Mouse (Mus musculus): ENCODE data around the gene Etv5.

Gene Etv5

DNA sequence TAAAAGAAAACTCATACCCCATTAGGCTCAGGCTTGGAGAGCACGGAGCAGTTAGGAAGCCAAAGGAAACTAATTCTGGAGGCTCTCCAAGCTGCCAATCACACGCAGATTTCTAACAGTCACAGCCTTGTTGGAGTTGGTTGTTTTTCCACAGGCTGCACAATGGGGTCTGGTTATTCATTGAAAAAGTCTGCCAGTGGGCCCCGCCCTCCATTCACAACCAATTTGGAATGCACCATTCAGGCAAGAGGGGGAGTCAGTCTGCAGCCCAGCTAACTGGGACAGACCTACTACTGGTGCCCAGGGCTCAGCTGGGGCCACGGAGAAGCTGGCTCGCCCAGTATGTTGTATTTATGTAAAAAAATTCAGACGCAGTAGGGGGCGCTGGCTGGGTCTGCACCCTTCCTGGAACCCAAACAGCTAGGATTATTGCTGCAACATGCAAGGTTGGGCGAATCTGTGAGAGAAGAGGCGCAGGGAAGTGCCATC, 10.6 kb downstream of the Etv5 start:
- peak; percentile 68 for DNase-seq

DNA sequence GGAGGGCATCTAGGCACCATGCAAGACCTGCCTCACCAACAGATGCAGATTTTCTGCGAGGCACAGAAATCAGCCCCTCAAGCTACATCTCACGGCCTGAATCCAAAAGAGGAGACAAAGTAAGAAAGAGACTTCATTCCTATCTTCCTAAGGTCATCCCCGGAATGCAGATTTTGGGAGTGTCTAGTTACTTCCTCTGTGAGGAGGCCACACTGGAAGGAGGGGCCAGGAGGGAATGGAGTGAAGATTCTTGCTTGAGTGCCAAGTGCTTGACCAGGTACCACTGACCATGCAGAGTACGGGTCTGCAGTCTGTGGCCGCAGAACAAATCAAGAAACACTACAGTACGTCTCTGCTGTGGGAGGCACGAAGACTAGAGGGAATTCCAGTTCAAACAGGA, 12.7 kb downstream of the Etv5 start:
- no peak for DNase-seq

DNA sequence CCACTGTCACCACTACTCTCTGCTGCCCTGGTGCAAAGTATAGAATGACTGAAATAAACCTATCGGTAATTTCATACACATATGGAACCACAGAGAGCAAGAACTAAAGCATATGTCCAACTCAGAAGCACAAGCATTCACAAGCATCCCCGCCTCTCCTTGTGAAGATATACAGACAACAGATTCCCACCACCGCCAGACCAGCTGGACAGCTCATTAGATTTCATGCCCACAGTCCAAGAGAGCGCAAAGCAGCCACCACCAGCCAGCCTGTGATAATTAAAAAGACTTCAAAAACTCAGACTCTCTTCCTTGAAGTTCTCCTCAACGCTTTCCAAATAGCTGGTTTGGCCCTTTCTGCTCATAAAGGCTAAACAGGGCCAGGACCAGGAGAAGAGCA, 17.3 kb downstream of the Etv5 start:
- DNase-seq, result no peak

DNA sequence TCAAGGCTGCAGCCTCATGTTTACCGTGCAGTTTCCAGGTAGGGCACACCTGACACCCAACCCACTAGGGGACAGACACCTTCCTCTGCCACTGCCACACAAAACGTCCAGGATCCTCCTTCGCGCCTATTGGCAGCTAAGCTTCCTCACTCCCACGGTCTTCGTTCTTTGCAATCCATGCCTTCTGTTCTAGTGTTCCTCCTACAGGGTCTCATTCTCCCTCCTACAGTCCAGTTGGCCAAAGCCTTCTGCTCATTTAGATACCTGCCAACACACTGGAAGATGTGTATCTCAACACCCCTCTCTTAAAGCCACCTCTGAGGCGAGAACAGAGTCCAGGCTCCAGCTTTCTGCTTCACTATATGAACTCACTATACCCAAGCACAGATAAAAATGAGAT, 21.6 kb downstream of the Etv5 start:
- DNase-seq, result no peak

DNA sequence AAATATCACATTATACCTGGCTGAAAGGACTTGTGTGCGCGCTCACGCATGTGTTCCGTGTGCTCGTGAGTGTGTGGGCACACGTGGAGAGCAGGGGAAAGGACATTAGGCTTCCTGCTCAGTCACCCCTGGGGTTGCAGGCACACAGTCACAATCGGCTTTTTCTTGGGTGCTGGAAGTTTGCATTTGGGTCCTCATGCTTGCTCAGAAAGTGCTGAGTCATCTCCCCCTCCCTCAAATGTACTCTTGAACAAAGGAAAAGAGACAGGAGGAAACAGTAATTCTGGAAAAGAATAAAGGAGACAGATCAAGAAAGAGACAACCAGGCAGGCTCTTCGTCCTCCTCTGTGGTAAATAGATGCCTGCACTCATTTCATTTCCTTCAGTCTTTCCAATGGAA, 22.5 kb downstream of the Etv5 start:
- no peak for DNase-seq

DNA sequence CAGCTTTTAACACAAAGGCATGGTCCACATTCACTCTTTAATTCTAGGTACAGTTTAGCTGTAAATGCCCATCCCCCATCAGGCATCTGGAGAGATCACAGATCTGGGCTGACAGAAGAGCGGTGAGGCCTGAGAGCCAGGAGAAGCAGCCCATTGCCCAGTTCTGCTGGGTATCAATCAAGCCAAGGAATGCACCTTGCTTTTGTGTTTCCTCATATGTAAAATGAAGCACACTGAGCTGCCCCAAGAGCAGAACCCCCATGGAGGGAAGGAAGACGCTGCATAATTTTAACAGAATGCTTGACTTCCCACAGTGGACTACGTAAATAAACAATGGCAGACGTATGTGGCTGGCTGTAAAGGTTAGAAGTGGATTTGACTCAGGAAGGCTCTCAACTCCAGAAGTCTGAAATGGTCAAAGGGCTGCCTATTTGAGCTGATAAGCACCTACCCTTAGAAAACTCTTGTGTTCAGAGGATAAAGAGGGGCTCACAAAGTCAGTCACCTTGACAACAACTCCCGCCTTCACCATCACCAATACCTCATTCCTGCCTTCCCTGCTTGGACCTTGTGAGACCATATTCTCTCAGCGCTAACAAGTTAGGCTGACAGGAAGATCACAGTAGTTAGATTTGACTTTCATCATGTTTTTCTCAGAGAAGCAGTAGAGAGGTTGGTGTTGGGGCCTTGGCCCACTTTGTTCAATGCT, 23.2 kb downstream of the Etv5 start:
- DNase-seq, result no peak

DNA sequence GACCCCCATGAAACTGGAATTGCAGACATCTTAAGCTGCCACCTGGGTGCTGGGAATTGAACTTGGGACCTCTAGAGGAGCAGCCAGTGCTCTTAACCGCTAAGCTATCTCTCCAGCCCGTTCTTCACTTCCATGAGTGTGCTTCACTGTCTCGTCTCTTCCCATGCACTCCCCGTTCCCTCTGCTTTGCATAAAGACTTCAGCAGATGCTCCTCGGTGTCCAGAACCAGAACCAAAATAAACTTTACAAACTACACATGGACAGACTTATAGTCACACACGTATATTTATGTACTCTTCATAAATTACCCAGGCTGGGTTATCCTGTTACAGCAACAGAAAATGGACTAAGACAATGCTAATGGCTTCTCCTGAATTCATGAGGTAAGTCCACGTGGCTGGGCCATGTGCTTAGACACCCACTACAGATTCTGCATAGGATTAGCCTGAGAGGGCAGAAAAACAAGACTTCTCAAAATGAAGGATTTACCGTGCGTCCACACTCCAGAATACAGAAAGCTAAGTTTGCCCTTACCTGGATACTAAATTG, 25.2 kb downstream of the Etv5 start:
- DNase-seq, result no peak

DNA sequence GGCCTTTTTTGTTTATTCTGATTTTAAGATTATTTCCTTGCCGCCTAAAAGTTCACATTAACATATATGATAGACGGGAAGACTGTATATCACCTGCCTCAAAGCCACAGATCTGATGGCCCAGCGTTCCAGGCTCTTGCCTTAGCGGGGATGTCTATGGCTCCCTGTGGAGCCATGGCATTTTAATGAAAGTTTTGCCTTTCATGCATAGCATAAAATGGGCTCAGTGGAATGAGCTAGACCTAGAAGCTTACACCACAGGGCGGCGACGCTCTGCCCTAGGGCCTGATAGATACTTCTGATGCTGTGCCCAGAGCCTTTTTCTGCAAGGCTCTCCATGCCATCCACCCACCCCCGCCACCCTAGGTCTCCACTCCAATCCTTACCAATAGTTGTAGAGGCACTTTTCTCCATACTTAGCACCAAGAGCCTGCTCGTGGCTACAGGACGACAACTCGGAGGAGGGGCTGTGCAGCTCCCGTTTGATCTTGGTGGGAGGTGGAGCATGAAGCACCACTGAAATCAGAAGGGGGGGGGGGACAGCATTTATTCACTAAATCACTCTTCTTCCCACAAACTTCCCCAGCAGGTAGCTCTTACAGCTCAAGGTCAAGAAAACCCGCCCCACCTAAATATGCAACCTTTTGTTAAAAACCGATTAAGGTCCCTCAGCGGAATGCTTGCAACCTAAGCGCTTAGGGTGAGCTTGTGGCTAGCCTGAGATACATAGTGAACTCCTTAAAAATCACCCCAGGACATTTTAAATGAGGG, 26.9 kb downstream of the Etv5 start:
- no peak for DNase-seq

DNA sequence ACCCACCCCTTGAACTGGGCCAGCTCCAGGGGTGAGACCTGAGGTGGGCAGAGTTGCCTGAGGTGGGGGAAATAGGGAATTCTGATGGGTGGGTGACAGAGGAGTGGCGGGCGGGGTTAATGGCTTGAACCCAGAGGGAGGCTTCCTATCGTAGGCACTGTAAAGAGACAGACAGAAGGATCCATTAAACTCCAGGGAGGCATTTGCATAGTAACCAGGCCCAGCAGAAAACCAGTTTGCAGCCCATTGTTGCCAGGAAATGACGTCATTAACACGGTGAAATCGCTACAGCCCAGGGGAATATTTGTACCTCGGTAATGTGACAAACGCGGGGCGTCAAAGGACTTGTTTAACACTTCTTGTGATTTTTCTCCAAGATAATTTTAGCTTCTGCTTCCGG, 27.8 kb downstream of the Etv5 start:
- no peak for DNase-seq

DNA sequence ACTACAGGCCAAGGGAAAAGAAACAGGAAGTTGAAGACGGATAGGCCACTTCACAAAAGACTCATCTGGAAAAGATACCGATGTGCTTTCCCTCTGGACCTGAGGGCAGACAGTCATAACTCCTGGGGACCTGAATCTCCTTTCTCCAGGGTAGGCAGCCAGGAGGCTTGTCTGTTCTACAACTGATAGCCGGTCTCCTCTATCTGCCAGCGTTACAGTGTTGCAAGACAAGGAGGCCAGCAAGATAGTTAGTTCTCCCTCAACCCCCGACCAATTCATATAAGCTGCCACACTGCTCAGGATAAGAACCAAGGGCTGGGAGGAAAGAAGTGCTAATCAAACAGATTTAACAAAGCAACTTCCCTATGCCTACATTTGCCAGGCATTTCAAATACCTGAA, 29.5 kb downstream of the Etv5 start:
- no peak for DNase-seq

DNA sequence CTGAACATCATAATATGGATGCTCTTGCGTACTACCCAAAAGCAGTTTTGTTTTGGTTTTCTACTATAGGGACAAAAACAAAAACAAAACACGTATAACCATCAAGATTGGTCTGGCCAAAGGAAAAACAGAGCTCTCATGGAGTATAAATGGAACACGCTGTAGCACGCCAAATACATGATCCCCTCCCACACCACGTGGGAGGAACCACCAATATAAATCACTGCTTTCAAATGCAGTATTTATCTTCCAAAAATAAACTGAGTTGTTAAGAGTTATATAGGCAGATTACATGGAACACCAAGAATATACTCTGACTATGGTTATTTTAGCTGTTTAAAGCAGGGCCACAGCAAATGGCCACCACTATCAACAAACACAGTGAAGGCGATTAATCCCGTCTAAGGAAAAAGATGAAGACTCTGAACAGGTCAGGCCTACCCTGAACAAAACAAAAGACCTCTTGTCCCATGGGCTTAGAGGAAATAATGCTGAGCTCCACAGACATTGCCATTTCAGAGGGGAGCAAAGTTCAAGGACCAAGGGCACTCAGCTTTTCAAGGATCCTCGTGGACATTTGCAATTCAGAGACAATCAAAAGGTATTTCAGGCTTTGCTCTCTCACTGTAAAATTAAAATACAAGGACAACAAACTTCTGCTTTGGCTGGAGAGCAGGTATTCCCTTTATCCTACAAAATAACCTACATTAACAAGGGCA, 30.7 kb downstream of the Etv5 start:
- DNase-seq, result no peak

DNA sequence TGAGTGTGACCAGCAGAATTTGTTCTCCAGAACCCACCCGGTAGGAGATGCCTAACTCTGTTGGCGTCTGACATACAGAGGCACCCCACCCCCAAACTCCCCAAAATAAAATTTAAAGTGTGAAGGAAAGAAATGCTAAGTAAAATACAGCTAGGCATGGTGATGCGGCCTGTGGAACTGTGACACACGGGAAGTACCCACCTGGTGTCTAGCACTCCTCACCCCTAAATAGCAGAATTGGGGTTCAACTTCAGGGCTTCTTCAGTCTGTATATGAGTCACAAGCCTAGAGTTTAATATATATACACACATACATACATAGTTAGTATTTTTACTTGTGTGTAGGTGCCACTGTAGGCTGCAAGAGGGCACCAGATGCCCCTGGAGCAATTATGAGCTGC, 32.8 kb downstream of the Etv5 start:
- no peak for DNase-seq

DNA sequence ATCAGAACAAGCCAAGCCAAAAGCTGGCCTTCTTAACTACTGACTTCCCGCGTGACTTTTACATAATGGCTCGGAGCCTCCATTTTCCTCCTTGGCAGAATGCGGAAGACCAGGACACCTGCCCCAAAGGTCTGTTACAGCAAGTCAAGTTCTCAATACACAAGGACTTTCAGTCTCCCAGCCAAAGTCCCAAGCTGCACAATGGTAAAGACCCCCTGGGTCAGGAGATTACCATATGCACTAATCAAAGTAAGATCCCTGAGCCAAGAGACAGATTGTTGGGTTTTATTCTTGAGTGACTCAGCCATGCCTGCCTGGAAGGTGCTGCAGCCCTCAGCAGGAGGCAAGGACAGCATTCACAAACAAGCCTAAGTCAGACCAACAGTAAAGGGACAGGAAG, 33.5 kb downstream of the Etv5 start:
- DNase-seq, result no peak

DNA sequence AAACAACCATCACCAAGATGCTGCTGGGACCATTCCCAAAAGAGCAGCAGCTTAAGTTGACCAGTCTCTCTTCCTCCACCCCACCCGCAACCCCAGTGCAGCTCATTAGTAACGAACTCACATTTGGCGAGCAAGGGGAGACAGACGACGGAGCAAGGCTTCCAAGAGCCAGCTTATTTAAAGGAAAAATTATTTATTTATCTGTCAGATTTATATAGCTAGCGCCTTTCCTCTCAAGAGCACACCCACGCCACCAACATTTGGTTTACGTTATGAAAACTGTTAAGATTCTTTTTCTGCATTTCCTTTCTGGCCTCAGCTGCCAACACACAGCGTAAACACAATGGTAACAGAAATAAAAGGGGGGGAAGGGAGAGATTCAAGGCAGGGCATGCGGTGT, 34.0 kb downstream of the Etv5 start:
- no peak for DNase-seq

DNA sequence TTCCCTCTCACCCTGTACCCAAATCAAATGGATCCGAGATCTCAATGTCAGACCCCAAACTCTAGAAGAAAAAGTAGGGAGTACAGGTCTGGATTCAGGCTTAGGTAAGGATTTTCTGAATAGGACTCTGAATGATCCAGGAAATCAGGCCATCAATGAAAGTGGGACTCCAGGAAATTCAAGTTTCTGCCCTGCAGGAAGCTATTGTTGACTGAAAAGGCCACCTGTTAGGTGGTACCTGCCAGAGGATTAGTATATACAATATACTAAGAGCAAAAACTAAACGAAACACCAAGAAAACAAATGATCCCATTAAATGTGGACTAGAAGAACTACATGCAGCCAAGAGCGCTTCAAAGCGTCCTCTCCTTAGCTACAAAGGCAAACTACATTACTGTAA, 35.8 kb downstream of the Etv5 start:
- DNase-seq, result no peak

DNA sequence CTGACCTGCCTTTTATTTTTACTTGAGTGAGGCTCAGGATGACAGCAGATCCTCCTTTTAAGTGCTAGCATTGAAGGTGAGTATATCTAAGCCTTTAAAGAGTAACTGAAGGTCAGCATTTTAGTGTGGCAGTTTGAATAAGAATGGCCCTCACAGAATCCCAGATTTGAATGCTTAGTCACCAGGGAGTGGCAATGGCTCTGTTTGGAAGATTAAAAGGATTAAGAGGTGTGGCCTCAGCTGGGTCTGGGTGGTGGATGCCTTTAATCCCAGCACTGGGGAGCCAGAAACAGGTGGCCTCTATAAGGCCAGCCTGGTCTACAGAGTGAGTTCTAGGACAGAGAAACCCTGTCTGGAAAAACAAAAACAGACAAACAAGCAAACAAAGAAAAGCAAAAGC, 36.9 kb downstream of the Etv5 start:
- no peak for DNase-seq

DNA sequence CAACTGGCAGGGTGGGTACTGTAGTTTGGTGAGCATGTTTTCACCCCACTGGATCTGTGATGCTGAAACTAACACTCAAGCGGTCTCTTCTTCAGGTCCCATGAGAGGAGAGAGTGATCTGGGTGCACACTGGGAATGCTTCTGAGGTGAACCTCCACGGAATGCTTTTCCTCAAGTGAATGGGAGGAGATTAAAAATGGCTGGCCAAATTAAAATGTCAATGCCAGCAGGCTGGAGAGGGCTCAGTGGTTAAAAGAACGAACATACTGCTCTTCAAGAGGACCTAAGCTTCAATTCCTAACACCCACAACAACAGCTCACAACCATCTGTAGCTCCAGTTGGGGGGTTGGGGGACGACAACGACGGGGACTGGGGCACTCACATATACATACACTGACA, 39.3 kb downstream of the Etv5 start:
- DNase-seq, result no peak

DNA sequence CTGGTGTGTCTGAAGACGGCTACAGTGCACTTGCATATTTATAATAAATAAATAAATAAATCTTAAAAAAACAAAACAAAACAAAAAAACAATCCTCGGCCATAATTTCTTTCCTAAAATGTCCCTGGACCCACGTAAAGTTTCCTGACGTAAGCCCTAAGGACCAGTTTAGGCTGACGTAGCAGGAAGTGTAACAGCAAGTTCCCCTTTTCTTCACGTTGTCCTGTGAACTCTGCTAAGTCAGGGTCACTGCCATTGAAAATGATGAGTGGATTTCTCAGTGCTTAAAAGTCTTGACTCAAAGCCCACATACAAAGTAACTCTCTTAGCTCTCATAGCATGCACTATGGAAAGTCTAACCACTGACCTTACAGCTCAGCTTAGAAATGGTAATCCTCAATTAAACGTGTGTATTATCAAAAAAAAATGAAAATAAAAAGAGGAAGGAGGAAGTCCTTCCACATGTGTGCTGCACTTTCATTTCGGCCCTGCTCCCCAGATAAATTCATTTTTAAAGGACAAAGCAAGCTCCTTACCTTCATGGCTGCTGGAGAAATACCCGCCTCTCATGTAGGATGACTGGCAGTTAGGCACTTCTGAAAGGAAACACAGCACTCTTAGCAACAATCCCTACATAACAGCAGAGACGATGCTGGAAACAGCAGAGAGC, 40.6 kb downstream of the Etv5 start:
- no peak for DNase-seq

DNA sequence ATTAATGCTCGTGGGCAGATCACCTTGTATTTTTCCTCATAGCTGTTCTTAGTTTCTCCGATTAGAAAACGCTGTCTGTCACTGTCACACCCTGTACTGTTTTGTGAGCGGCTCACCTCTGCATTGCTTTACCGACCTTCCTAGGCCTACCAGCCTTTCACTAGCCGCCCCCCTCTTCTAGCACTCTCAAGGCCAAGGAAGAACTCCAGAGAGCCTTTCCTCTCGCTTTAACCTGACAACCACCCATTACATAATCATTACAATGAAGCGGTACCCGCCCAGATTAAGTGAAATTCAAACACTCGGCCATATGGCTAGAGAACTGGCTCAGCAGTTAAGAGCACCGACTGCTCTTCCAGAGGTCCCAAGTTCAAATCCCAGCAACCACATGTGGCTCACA, 41.2 kb downstream of the Etv5 start:
- no peak for DNase-seq

DNA sequence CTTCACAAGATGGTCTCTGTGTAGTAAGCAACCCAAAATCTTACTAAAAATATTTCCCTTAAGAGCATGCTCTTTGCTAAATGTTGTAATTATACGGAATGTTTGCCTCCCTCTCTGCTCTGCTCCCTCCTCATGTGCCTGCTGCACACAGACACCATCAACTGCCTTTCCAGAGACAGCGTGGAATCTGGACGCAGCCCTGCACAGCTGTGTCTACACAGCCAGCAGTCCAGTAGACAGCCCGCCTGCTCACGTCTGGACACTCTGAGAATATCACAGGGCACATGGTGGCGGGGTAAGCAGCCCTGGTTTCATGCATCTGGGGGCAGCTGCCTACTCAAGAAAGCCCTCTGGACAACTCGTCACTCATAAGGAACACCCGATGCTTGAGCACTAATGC, 43.1 kb downstream of the Etv5 start:
- no peak for DNase-seq

DNA sequence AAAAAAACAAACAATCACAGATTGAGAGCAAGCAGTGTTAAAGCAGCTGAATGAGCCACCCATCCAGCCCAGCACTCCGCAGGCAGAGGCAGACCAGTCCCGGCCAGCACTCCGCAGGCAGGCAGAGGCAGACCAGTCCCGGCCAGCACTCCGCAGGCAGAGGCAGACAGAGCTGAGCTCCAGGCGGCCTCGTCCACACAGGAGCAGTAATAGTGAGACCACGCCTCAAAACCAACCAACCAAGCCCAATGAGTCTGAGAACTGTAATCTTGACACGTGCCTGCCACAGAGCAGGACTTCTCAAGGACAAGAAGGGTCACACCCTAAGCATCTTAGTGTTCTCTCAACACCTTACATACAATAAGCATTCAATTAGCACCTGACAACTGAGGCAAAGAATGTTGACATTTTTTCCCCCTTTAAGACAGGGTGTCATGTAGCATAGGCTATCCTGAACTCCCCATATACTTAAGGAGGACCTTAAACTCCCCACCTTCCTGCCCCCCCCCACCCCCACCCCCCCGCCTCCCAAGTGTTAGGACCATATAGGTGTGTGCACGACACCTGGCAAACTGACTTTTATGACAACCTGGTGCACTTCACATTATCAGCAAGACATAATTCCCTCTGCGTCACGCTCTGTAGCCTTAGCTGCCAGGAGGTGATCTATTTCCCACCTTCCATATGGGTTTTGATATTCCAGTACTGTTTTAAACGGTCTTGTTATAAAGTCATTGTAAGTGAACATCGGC, 44.2 kb downstream of the Etv5 start:
- DNase-seq, result no peak

DNA sequence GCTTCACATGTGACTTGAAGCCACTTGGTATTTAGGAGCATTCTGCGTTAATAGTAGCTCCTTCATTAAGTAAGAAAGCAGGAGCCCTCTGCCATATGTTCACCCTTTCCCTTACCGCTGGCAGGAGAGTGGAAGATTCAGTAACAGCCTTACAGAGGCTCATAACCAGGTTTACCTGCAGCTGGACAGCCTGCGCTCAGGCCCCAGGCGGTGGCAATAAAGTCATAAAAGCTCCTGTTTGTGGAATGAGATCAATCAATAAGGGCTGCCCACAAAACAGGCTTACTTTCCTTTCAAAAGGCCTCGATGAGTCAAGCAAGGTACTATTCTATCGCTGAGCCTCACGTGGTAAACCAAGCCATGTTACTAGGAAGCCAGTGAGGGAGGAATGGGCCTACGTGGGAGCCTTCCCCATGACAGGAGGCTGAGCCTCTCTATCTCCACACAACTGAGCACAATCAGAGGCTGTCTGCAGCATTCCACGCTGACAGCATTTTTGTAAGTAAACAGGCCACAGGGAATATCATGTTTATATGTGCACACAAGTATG, 49.1 kb downstream of the Etv5 start:
- DNase-seq, result no peak
